Mouse (Mus musculus): ENCODE results near the gene Zfp128.
"Not testable (repeated sequence)": the region's sequence is repeated elsewhere in the genome, so short reads cannot be mapped to it uniquely, and the experiment has no call there.

Gene Zfp128

DNA sequence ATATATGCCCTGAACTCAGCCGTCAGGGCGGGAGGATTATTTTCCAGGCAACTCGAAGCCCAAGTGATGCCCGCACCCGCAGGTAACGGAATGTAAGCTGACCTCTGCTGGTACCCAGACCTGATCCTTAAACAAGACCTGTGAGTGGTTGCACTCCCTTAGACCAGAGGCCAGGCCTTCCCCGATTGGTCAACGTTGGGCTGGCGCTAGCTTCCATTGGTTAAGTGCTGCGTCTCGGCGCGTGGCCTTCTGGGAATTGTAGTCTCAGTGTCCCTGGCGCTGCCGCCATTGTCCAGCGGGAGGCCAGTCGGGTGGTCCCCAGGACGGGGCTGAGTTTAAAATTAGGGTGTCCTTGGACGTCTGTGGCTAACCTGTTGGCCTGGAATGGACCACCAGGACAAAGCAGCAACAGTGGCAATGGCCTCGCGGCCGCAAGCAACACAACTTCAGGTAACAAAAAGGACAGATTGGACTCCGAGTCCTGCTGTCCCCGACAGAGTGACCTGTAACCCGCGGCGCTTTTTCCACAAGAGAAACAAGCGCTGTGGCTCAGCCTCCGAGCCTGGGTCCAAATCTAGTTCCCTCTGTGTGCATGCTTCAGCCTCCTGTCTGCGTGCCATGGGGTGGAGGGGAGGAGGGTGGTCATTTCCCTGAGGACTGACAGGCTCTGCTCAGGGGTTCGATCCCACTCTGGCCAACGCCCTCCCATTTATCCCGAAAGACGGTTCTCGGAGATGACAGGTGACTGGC lies at the start of gene Zfp128:
Gene Zfp128 (plus strand): TSS at position 267 of the 750 bp plus-strand sequence.
- peak; percentile 97 for DNase-seq (ENCODE audit: low read depth, low spot score)

DNA sequence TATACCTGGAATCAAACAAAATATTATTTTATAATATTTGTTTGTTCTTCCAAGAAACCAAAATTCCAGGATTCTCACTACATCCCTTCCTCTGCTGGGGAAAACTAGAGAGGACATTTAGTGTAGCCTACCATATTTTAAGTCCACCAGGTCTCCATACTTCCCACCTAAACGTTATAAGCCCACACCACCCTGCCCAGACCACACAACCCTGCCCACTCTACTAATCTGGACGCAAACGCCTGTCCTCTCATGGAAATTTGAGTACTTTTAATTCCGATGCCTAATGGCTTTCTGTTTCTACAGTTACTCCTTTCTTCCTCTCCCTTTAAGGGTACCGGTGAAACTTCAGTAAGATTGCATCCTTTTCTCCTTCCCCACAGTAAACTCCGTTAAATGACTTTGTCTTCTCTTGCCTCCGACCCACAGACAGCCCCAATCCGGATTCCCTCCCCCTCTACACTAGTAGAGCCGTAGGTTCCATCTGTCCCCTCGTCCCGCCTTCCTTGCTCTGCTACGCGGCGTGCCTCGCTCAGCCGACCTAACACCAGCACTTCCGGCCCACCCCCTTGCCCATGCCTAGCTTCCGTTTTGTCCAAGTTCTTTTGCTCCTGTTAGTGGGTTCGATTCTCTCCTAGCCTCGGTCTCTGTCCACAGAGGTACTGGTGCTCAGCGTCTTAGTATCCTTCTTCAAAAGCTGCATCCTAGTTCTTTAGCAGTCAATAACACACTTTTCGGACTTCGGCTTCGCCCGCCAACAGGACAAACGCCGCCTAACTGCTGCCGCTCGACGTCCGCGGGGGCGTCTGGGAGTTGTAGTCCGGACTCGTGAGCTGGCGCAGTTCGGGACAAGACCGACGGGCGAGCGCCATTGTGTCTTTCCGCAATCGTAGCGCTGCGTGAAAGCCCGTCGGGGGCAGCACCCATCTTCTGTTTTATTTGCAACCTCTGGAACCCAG lies 46.5 kb upstream of the Zfp128 start, which contains the start of gene Zfp110:
Gene Zfp110 (plus strand): TSS at position 600 of the 959 bp plus-strand sequence.
- peak; percentile 81 for DNase-seq (ENCODE audit: low read depth, low spot score)

DNA sequence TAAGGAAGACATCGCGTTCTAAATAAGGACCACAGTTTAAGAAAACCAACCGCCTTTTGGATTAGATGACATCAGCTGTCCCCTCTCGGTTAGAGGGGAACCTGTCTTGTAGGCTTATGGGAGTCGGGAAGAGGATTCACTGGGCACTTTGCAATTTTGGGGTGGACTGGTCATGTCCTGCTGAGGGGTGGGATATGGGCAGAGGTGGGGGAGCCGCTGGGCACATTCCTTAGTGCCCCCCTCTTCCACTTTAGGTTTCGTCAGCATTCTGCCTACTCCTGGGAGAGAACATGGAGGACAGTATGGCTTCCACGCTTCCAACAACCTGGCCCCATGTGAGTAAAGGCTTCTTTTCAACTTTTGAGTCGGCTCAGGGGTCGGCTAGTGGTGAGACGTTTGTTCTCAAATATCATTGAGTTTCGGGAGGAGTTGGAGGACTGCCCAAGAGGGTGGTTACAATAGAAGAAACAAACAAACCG lies 45.7 kb upstream of the Zfp128 start:
- no peak for DNase-seq (ENCODE audit: low read depth, low spot score)

DNA sequence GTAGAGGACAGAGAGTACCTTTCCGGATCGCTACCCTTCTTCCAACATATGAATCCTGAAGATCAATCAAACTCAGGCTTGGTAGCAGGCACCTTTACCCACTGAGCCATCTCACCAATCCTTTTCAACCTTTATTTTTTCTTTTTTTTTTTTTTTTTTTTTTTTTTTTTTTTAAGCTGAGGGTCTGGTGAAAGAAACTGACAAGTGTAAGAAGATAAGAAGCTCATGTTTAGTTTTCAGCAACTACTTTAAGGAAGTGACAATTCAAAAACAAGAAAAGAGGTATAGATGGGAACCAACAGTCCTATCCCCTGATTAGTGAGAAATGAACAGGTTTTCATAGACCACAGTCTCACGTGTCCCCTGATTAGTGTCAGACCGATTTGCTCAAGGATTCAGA lies 45.2 kb upstream of the Zfp128 start:
- no peak for DNase-seq (ENCODE audit: low read depth, low spot score)

DNA sequence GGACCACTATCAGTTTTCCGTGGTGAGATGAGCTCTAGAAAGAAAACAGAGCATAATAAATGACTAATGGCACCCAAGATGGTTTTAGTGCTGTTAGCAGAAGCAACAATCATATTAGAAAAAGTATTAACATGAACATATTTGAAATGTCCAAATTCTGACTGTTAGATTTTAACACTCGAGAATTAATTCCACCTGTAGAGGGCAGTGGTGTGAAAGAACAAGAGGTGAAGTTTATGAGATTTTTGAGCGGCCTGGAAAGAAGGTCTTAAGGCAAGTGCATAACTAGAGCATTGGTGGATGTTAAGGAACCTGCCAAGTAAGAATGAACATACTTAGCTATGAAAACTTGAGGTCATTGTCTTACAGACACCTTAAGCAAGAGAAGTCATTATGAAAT lies 6.7 kb upstream of the Zfp128 start:
- DNase-seq (ENCODE audit: low read depth, low spot score): no peak

DNA sequence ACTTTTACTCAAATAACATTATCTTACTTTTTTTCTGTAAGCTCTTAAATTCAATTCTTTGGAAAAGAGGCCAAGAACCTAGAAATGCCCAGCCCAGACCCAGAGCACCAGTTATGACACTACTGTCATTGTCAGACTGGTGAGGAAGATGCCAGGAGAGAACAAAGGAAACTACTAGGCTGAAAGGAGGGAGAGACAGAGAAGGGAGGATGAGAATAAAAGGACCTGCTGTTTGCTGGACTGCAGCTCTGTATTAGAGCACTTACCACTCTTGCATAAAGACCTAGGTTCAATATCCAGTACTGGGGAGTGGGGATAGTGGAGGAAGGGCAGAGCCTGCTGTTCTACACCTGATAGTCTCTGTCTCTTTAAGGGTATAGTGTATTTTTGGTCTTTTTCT lies 941 bp upstream of the Zfp128 start:
- DNase-seq (ENCODE audit: low read depth, low spot score): peak; percentile 32

DNA sequence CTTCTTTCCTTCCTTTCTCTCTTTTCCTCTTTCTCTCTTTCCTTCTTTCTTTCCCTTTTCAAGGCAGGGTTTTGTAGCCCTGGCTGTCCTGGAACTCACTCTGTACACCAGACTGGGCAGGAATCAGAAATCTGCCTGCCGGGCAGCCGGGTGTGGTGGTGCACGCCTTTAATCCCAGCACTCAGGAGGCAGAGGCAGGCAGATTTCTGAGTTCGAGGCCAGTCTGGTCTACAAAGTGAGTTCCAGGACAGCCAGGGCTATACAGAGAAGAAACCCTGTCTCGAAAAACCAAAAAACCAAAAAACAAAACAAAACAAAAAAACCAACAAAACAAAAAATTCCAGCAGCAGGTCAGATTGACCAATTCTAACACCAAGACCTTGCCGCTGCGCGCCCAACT lies 480 bp upstream of the Zfp128 start:
- DNase-seq (ENCODE audit: low read depth, low spot score): not testable (repeated sequence)

DNA sequence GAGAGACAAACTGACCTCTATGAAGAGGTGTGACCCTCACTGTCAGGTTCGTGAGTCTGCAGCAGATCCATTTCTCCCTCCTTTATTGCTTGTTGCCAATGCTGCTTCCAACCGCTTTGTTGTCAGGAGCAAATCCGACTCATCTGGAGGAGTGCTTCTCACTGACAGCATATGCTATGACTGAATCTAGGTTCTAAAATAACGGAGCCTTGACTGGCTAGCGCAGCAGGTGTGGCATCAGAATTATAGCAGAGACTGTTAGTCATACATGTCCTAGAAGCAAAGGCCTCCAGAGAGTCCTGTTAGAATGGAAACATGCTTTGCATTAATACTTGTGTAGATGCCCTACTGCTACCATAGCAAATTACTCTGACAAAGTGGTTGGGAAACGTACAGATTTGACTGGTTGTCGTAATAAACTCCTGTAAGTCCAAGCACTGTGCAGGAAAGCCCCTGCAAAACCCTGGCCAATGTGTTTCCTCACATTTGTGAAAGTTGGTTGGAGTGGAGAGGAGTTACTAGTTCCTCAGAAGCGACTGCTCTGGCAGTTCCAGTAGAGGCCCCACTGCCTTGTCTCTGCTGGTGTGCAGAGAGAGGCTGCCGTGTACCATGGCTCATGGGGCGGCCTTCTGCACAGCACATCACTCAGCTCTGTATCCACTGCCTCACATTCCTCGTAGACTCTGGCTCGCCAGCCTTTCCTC lies 5.7 kb downstream of the Zfp128 start:
- no peak for DNase-seq (ENCODE audit: low read depth, low spot score)

DNA sequence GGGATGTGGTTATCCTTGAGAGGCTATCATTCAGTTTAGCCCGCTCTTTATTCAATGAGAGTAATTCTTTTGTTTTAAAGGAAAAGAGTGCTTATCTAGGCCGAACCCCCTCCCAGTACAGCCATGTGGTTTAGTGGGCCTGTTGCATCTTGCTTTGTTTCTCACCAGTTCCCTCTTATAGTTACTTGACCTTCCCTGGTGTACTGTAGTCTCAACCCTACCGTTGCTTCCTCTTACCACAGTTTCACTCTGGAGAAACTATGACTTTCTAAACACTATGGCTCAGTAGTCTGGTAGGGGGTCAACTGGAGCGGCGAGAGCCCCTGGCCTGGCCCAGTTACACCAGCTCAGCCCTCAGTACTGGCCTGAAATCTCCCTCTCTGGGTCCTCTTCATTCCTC lies 6.6 kb downstream of the Zfp128 start:
- no peak for DNase-seq (ENCODE audit: low read depth, low spot score)

DNA sequence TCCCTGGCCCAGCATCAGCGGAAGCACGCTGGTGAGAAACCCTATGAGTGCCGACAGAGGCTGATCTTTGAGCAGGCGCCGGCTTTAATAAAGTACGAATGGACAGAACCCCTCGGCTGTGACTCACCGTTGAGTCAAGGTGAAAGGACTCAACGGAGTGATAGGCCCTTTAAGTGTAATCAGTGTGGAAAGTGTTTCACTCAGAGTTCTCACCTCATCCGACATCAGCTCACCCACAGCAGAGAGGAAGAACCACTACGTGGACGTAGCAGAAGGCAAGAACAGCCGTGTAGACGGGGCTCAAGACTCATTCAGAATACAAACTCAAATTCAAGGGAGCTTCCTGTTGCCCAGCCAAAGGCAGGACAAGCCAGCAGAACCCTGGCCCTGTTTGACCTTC lies 10.0 kb downstream of the Zfp128 start:
- no peak for DNase-seq (ENCODE audit: low read depth, low spot score)

DNA sequence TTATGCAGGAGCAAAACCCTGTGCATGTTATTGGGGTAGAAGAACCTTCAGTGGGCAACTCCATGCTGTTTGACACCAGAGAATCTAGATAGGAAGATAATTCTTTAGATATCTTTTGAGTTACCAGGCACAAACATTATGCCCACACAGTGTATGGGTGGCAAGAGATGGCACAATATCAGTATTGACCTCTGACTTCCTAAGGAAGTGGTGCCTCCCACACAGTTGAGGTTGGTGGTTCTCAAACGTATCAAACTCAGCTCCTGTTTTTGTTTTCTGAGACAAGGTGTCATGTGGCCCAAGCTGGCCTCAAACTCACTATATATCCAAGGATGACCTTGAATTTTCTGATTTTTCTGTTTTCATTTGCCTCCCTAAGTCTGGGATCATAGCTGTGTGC lies 10.4 kb downstream of the Zfp128 start:
- DNase-seq (ENCODE audit: low read depth, low spot score): no peak

DNA sequence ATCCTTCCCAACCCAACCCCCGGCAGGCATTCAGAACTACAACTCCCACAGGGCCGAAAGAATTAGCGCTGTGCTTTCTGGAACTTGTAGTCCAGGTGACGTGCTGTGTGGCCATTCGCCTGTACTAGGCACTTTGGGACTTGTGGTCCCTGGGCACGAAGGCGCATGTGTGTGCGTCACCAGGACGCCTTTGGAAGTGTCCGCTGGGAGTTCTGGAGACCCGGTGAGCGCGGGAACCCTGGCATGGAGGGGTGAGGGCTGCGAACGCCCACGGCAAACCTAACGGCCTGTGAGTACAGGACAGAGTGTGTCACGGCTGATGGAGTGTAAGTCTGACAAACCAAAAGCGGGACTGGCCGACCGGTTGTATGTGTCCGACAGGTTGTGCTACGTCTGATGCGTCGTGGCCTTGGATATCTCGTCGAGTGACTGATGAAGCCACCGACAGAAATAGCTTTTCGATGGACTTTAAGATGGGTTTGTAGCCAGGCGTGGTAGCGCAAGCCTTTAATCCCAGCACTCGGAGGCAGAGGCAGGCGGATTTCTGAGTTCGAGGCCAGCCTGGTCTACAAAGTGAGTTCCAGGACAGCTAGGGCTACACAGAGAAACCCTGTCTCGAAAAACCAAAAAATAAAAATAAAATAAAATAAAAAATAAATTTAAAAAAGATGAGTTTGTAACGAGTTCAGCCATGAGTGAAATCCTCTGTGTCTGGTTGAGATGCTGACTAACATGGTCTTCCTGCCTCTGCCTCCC lies 16.9 kb downstream of the Zfp128 start, which contains the start of gene Zscan22:
Gene Zscan22 (plus strand): TSS at position 161 of the 756 bp plus-strand sequence.
- peak; percentile 98 for DNase-seq (ENCODE audit: low read depth, low spot score)

DNA sequence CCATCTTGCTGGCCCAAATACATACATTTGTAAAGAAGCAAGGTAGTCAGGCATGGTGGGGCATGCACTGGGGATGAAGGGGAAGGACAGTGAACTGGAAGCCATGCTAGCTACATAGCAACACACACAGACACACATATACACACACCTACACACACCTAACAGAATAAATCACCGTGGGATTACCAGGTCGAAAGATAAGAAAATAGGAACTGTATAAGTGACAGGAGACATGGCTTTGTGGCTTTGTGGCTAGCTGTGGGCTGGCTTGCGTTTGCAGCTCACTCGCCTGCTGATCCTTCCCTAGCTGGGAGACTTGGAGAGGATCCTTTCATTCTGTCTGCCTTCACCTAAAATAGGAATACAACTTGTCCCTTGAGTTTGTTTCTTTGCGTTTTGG lies 20.5 kb downstream of the Zfp128 start:
- DNase-seq (ENCODE audit: low read depth, low spot score): no peak

DNA sequence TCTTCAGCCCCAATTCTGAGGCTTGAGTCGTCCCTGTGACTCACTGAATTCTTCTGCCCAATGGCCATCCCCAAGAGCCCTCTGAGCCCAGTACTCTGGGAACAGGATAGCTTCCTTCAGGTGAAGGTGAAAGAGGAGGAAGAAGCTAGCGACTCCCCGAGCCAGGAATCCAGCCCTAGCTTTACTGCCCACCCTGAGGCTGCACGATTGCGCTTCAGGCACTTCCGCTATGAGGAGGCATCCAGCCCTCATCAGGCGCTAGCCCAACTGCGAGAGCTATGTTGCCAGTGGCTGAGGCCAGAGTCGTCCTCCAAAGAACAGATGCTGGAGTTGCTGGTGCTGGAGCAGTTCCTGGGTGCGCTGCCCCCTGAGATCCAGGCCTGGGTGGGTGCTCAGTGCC lies 22.6 kb downstream of the Zfp128 start:
- no peak for DNase-seq (ENCODE audit: low read depth, low spot score)

DNA sequence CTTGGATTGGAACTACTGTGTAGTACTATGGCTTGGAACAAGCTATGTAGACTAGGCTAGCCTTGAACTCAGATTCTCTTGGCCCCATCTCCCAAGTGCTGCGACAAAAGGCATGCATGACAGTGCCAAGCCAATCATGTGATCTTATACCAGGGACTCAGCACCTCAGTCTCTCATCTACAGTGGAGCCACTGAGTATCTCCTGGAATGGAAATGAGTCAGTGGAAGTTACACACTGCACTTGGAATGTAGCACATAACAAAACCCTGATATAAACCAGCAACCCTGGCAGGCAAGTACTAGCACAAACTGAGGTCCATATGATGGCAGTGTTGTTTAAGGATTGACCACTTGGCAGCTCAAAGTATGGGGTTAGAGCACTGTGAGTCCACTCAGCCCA lies 24.2 kb downstream of the Zfp128 start:
- no peak for DNase-seq (ENCODE audit: low read depth, low spot score)

DNA sequence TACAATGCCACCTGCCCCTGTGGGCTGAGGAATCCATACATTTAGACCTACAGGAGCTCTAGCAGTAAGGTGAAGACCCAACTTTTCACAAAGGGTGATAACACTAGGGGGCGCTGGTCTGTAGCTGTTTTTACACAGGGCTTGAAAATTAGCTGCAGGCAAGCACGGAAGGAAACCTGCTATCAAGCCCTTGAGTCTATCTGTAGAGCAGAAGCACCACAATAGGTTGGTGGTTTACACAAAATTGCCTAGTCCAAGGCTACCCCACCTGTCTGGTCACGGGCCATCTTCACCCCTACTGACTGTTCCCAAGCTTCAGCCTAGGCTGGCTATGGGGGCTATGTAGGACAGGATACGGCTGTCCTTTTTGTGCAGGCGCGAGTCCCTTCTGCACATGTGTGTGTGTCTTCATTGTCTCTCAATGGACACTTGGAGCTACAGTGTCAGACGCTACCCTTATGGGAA lies 28.6 kb downstream of the Zfp128 start:
- peak; percentile 60 for DNase-seq (ENCODE audit: low read depth, low spot score)

DNA sequence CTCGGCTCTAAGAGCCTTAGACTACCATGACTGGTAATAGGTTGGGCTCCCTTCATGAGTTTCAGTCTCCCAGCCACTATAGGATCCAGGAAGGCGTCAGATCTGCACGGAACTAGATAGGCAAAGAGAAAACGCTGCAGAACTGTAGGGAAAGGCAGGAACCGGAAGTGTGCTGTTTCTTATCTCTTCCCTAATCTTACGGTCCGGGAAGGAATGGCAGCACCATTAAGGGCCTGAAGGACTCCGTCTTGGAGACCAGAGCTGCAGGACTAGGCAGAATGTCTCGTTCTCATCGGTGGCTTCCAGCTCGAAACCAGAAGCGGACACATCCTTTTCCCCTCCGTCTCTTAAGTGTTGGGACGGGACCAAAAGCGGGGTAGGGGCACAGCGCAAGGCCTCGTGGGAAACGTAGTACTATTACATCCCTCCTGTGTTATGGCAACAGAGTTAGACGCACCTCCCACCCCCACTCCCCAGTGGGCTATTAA lies 29.2 kb downstream of the Zfp128 start:
- peak; percentile 86 for DNase-seq (ENCODE audit: low read depth, low spot score)

DNA sequence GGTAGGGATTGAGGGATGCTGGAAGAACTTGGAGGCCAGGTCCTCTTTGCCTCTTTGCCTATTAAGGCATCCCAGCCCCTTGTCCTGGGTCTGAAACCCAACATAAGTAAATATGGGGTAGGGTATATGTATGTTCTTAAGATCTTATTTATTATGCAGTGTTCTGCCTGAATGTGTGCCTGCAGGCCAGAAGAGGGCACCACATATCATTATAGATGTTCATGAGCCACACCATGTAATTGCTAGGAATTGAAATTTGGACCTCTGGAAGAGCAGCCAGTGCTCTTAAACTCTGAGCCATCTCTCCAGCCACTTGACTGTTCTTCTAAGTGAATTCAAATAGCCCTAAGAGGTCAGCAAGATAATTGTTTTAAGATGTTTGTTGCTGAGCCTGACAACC lies 32.6 kb downstream of the Zfp128 start:
- DNase-seq (ENCODE audit: low read depth, low spot score): no peak

DNA sequence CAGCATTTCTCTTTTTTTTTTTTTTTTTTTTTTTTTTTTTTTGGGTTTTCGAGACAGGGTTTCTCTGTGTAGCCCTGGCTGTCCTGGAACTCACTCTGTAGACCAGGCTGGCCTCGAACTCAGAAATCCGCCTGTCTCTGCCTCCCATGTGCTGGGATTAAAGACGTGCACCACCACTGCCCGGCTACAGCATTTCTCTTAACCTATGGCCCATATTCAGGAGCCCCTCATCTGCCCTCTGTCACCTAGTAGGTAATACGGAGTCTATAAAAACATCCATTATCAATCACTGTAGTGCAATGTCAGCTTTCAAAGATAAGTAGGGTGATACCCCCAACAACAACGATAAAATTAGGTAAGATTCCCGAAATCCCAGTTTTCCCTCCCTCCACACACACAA lies 39.5 kb downstream of the Zfp128 start:
- not testable (repeated sequence) for DNase-seq (ENCODE audit: low read depth, low spot score)

DNA sequence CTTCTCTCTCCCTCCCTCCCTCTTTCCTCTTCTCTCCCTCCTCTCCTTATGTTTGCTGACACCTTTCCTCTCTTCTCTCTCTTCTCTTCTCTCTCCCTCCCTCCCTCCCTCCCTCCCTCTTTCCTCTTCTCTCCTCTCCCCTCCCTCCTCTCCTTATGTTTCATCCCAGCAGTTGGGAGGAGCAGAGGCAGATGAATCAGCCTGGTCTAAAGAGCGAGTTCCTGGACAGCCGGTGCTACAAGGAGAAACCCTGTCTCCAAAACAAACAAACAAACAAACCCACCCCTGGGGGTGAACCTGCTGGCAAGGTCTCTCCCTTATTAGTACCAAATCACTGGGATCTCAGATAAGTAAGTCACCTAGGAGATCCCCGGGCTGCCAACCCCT lies 40.3 kb downstream of the Zfp128 start:
- no peak for DNase-seq (ENCODE audit: low read depth, low spot score)
